Mouse (Mus musculus): ENCODE measurements around the gene Cdx2. TPM values are rescaled to one million over a fixed set of nuclear protein-coding genes. Genes with fewer than 3 reads are reported as not detected.

Cdx2 gene
- total and polyA plus RNA-seq, 3 experiments = not detected

DNA sequence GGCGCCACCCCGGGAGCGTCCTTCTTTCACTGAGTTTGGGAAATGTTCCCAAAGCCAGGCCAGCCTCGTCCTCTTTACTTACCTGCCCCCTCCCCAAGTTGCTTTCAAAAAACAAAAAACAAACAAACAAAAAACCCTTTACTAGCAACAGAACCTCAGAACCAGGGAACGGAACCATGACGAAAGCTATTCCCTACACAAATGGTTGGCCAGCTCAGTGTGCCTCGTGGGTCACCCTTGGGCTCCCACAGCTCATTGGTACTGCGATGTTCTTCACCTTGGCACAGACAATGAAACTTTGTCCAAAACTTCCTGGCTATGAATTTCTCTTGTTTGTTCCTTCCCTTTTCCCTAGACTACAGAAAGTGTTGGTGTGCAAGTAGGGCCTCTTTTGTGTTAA, 4.9 kb downstream of the Cdx2 start:
- Histone ChIP-seq H3K9ac (ENCODE audit: insufficient read depth, low read depth) (no peak overlapping the region), H3K4me1 (ENCODE audit: control insufficient read depth in 1 of 2, insufficient read depth in 2 of 2) (peaks cover 0 to 10% of the 10 kb centered on the region in 2 experiments; a peak in 2 of 4 replicates), H3K79me2 (replicated peaks; ENCODE audit: control insufficient read depth, extremely low read depth, insufficient read depth, poor library complexity, severe bottlenecking) (no peaks in the 10 kb centered on the region), H3K4me3 (replicated peaks in 1 of 3; ENCODE audit: low read depth in 2 of 3, low read length in 2 of 3, poor library complexity in 1 of 3) (no peak overlapping the region), H3K9me3 (replicated peaks; ENCODE audit: low read length) (peaks cover 15% of the 10 kb centered on the region), H3K27me3 (replicated peaks) (peaks cover 68% of the 10 kb centered on the region), H3K4me2 (ENCODE audit: insufficient read depth, low read depth, poor library complexity, severe bottlenecking) (no peak overlapping the region), H3K36me3 (replicated peaks in 1 of 2; ENCODE audit: control insufficient read depth in 1 of 2, insufficient read depth in 1 of 2, low read length in 1 of 2) (no peaks in the 10 kb centered on the region), H3K27ac (ENCODE audit: insufficient read depth, low read depth) (no peak overlapping the region)
- in situ Hi-C loops (cut with MboI; ENCODE audit: low pct_ligation_motif_present, low pct_unique_long_range_greater_than_20kb, low sequenced_read_pairs) (loop anchor here (25.0 kb wide), 1 partner anchor 615 kb away; no protein-coding TSS in a partner anchor), dilution Hi-C loops (cut with MboI; ENCODE audit: extremely low pct_ligation_motif_present, extremely low pct_unique_long_range_greater_than_20kb, low sequenced_read_pairs) (no loop called here)
- no peak for DNase-seq (ENCODE audit: extremely low read depth)
- TF ChIP-seq TBP (conservative IDR thresholded peaks at IDR 0.05; ENCODE audit: low read depth, low read length) = no peak
- no peak for TF ChIP-seq SMC3 (IDR thresholded peaks at IDR 0.05; ENCODE audit: low read depth, low read length)
- TF ChIP-seq ZC3H11A (IDR thresholded peaks at IDR 0.05; ENCODE audit: low read depth, low read length) = no peak
- no peak for TF ChIP-seq NRF1 (IDR thresholded peaks at IDR 0.05; ENCODE audit: low read depth, low read length)
- TF ChIP-seq UBTF (IDR thresholded peaks at IDR 0.05; ENCODE audit: low read depth, low read length) = no peak
- TF ChIP-seq NELFE (IDR thresholded peaks at IDR 0.05; ENCODE audit: low read depth, low read length) = no peak

- Histone ChIP-seq H3K4me2 (ENCODE audit: insufficient read depth, low read depth, poor library complexity, severe bottlenecking) (no peak overlapping the region), H3K36me3 (replicated peaks in 1 of 2; ENCODE audit: control insufficient read depth in 1 of 2, insufficient read depth in 1 of 2, low read length in 1 of 2) (no peaks in the 10 kb centered on the region), H3K27me3 (replicated peaks) (peaks cover 70% of the 10 kb centered on the region), H3K79me2 (replicated peaks; ENCODE audit: control insufficient read depth, extremely low read depth, insufficient read depth, poor library complexity, severe bottlenecking) (no peaks in the 10 kb centered on the region), H3K4me3 (replicated peaks in 1 of 3; ENCODE audit: low read depth in 2 of 3, low read length in 2 of 3, poor library complexity in 1 of 3) (no peak overlapping the region), H3K27ac (ENCODE audit: insufficient read depth, low read depth) (no peak overlapping the region), H3K9ac (ENCODE audit: insufficient read depth, low read depth) (no peak overlapping the region), H3K4me1 (ENCODE audit: control insufficient read depth in 1 of 2, insufficient read depth in 2 of 2) (peaks cover 0 to 10% of the 10 kb centered on the region in 2 experiments; a peak in 2 of 4 replicates), H3K9me3 (replicated peaks; ENCODE audit: low read length) (peaks cover 11% of the 10 kb centered on the region)
- TF ChIP-seq ZMIZ1 (IDR thresholded peaks at IDR 0.05; ENCODE audit: low read depth, low read length) = no peak
- TF ChIP-seq POLR2A (IDR thresholded peaks at IDR 0.05; ENCODE audit: low read depth, low read length) = no peak
- TF ChIP-seq MEF2A (IDR thresholded peaks at IDR 0.05; ENCODE audit: borderline replicate concordance, low read depth, low read length) = no peak
- TF ChIP-seq USF1 (IDR thresholded peaks at IDR 0.05; ENCODE audit: low read depth, low read length) = no peak
- TF ChIP-seq ZC3H11A (IDR thresholded peaks at IDR 0.05; ENCODE audit: low read depth, low read length) = no peak
- TF ChIP-seq NELFE (IDR thresholded peaks at IDR 0.05; ENCODE audit: low read depth, low read length) = no peak
- no peak for DNase-seq (ENCODE audit: extremely low read depth)
- dilution Hi-C loops (cut with MboI; ENCODE audit: extremely low pct_ligation_motif_present, extremely low pct_unique_long_range_greater_than_20kb, low sequenced_read_pairs) = no loop called here
- in situ Hi-C loops (cut with MboI; ENCODE audit: low pct_ligation_motif_present, low pct_unique_long_range_greater_than_20kb, low sequenced_read_pairs) = loop anchor here (25.0 kb wide), 1 partner anchor 614 kb away; no protein-coding TSS in a partner anchor
Observed at GRCm38 (mm10) chr5:147301781-147302070, 5.3 kb downstream of the Cdx2 start.

DNA sequence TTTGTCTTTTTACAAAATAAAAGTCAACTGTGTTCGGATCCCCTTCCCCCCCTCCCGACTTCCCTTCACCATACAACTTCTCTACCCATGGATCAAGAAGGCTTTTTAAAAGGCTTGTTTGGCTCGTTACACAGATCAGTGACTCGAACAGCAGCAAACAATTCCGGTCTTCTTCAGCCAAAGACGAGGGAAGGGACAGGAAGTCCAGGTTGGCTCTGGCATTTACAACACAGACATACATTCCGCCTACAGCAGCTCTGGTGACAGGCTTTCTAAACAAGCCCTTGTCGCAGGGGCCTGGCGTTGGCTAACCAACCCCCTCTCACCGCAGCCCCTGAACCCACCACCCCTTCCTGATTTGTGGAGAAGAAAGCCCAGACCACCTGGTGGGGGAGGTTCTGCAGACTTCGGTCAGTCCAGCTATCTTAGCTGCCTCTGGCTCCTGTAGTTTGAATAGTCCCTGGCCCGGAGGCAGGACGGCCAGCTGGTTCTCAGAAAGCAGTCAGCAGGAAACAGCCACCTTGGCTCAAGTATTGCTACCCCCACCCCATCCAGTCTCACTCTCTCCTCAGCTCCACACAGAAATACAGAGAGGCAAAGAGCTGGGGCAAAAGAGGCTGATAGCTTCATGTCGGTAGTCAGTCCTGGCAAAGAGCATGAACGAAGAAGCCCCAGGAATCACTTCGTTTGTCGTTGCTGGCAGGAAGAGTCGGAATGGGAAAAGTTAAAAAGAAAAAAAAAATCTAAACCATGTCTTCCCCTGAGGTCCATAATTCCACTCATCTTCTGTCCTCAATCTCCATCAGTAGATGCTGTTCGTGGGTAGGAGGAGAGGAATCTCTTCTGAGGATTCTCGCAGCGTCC, 5.9 kb downstream of the Cdx2 start:
- no peak for DNase-seq (ENCODE audit: extremely low read depth)
- Histone ChIP-seq H3K27me3 (replicated peaks) (peaks cover 70% of the 10 kb centered on the region), H3K9me3 (replicated peaks; ENCODE audit: low read length) (peaks cover 5% of the 10 kb centered on the region), H3K9ac (ENCODE audit: insufficient read depth, low read depth) (no peak overlapping the region), H3K27ac (ENCODE audit: insufficient read depth, low read depth) (no peak overlapping the region), H3K36me3 (replicated peaks in 1 of 2; ENCODE audit: control insufficient read depth in 1 of 2, insufficient read depth in 1 of 2, low read length in 1 of 2) (no peaks in the 10 kb centered on the region), H3K4me3 (replicated peaks in 1 of 3; ENCODE audit: low read depth in 2 of 3, low read length in 2 of 3, poor library complexity in 1 of 3) (no peak overlapping the region), H3K79me2 (replicated peaks; ENCODE audit: control insufficient read depth, extremely low read depth, insufficient read depth, poor library complexity, severe bottlenecking) (no peaks in the 10 kb centered on the region), H3K4me1 (ENCODE audit: control insufficient read depth in 1 of 2, insufficient read depth in 2 of 2) (peaks cover 0 to 10% of the 10 kb centered on the region in 2 experiments; a peak in 2 of 4 replicates), H3K4me2 (ENCODE audit: insufficient read depth, low read depth, poor library complexity, severe bottlenecking) (0 out of 2 replicates have a peak overlapping the region, but pooled peaks have one; percentile 3)
- in situ Hi-C loops (cut with MboI; ENCODE audit: low pct_ligation_motif_present, low pct_unique_long_range_greater_than_20kb, low sequenced_read_pairs) (loop anchor here (25.0 kb wide), 1 partner anchor 614 kb away; no protein-coding TSS in a partner anchor), dilution Hi-C loops (cut with MboI; ENCODE audit: extremely low pct_ligation_motif_present, extremely low pct_unique_long_range_greater_than_20kb, low sequenced_read_pairs) (no loop called here)
- TF ChIP-seq EP300 (IDR thresholded peaks at IDR 0.05; ENCODE audit: low read length) = no peak
- no peak for TF ChIP-seq PAX5 (IDR thresholded peaks at IDR 0.05; ENCODE audit: low read length)
